20 mouse cellular contexts compared by ENCODE assay signal in the genomic region with DNA sequence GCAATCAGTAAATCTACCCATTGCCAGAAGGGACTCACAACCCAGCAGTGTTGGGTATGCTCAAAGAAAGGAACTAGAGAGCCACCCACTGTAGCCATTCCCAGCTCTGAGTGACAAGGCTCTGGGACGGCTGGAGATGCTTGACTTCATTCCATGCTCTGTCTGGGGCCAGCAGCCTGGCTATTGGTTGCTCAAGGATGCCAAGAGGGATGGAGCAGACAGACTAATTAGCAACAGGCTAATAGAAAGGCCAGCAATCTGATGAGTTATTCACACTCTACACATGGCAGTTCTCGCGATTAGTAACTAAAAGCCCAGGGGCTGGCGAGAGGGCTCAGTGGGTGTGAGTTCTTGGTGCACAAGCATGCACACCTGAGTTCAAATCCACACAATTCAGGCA. TPM values are rescaled to one million over a fixed set of nuclear protein-coding genes. Genes with fewer than 3 reads are reported as not detected.
DNase-seq lines count a peak whose midpoint lies in the region; ATAC-seq and TF ChIP-seq lines count a peak whose summit lies in the region.
"Had no signal": no experiment of that assay in that cellular context is flagged by ENCODE, and none has a peak within 500 bp of the region (broad histone marks: within the 10 kb centered on the region; RNA-seq: fewer than 3 reads in every experiment).

No protein-coding gene starts in this region.

- in situ Hi-C loops in CH12.LX (cut with MboI; ENCODE audit: low pct_ligation_motif_present, low pct_unique_long_range_greater_than_20kb, low sequenced_read_pairs): no loop called here

- peaks cover 2% of the 10 kb centered on the region; the same call in 1 of the 2 replicates for H3K36me3 ChIP-seq in forebrain, embryonic 16.5 days (ENCODE audit: control insufficient read depth, insufficient read depth)
- no peaks in the 10 kb centered on the region for H3K36me3 ChIP-seq in forebrain, embryonic 11.5 days (ENCODE audit: control insufficient read depth, insufficient read depth, low read length)
- peaks cover 4 to 10% of the 10 kb centered on the region in 2 experiments for H3K36me3 ChIP-seq in CH12.LX (replicated peaks in 1 of 2; ENCODE audit: control insufficient read depth in 1 of 2, insufficient read depth in 1 of 2, low read length in 1 of 2)

- no peak for TF ChIP-seq CTCF in CH12.LX (conservative IDR thresholded peaks at IDR 0.05 in 1 of 2, IDR thresholded peaks at IDR 0.05 in 1 of 2; ENCODE audit: low read depth in 2 of 2, low read length in 2 of 2)

- H3K4me1 ChIP-seq in forebrain, embryonic 16.5 days (replicated peaks; ENCODE audit: control insufficient read depth, insufficient read depth, low read length): peaks cover 16% of the 10 kb centered on the region
- H3K4me1 ChIP-seq in forebrain, embryonic 11.5 days (replicated peaks; ENCODE audit: control insufficient read depth, insufficient read depth, low read length): no peaks in the 10 kb centered on the region
- H3K4me1 ChIP-seq in CH12.LX (ENCODE audit: control insufficient read depth in 1 of 2, insufficient read depth in 2 of 2): peaks cover 5 to 26% of the 10 kb centered on the region in 2 experiments; a peak in 2 of 4 replicates

- no peak overlapping the region for H3K27ac ChIP-seq in forebrain, embryonic 16.5 days (ENCODE audit: low read length)
- H3K27ac ChIP-seq in forebrain, embryonic 11.5 days (ENCODE audit: low read depth, low read length): no peak overlapping the region
- peak overlapping the region; percentile 61 for H3K27ac ChIP-seq in CH12.LX (ENCODE audit: insufficient read depth, low read depth)
- H3K27ac ChIP-seq: heart, adult 2 months; hindbrain, embryonic 12.5 days; hindbrain, embryonic 15.5 days had no signal

- ATAC-seq in forebrain, embryonic 16.5 days: peak; percentile 19
- ATAC-seq in forebrain, embryonic 11.5 days (replicated peaks; ENCODE audit: low FRiP score): no peak
- ATAC-seq: CD4-positive, CD25-positive, alpha-beta regulatory T cell, adult 4 months; intestine, postnatal 0 days; Patski had no signal

- TF ChIP-seq EP300 in CH12.LX (IDR thresholded peaks at IDR 0.05; ENCODE audit: low read length): no peak

- TF ChIP-seq POLR2A in CH12.LX (IDR thresholded peaks at IDR 0.05; ENCODE audit: low read depth, low read length): no peak

- dilution Hi-C loops in CH12.LX (cut with MboI; ENCODE audit: extremely low pct_ligation_motif_present, extremely low pct_unique_long_range_greater_than_20kb, low sequenced_read_pairs): no loop called here

- WGBS in forebrain, embryonic 16.5 days: 34% methylated on average over 4 of the region's 4 CpGs
- 59% methylated on average over 4 of the region's 4 CpGs for WGBS in forebrain, embryonic 11.5 days

- no peak overlapping the region for H3K9ac ChIP-seq in forebrain, embryonic 16.5 days (replicated peaks; ENCODE audit: low read depth, low read length)
- no peak overlapping the region for H3K9ac ChIP-seq in forebrain, embryonic 11.5 days (ENCODE audit: low read length)
- H3K9ac ChIP-seq in CH12.LX (ENCODE audit: insufficient read depth, low read depth): no peak overlapping the region
- H3K9ac ChIP-seq: hindbrain, embryonic 12.5 days; hindbrain, embryonic 15.5 days had no signal

- H3K79me2 ChIP-seq in CH12.LX (replicated peaks; ENCODE audit: control insufficient read depth, extremely low read depth, insufficient read depth, poor library complexity, severe bottlenecking): peaks cover 41% of the 10 kb centered on the region

- no peak for TF ChIP-seq RAD21 in CH12.LX (IDR thresholded peaks at IDR 0.05; ENCODE audit: low read depth, low read length)

- no peaks in the 10 kb centered on the region for H3K27me3 ChIP-seq in forebrain, embryonic 16.5 days (replicated peaks; ENCODE audit: control insufficient read depth, insufficient read depth, low read length)
- no peaks in the 10 kb centered on the region for H3K27me3 ChIP-seq in forebrain, embryonic 11.5 days (ENCODE audit: control insufficient read depth, insufficient read depth, low read length)
- H3K27me3 ChIP-seq in CH12.LX (replicated peaks): no peaks in the 10 kb centered on the region
- H3K27me3 ChIP-seq: hindbrain, embryonic 12.5 days; hindbrain, embryonic 15.5 days; Patski had no signal

- no peaks in the 10 kb centered on the region for H3K9me3 ChIP-seq in forebrain, embryonic 16.5 days (ENCODE audit: control insufficient read depth, low read length)
- H3K9me3 ChIP-seq in forebrain, embryonic 11.5 days (ENCODE audit: control insufficient read depth, low read length): no peaks in the 10 kb centered on the region
- peaks cover 39% of the 10 kb centered on the region for H3K9me3 ChIP-seq in CH12.LX (replicated peaks; ENCODE audit: low read length)
- H3K9me3 ChIP-seq: hindbrain, embryonic 12.5 days; hindbrain, embryonic 15.5 days had no signal

- no peak for DNase-seq in forebrain, embryonic 11.5 days (ENCODE audit: low spot score)
- DNase-seq in CH12.LX (ENCODE audit: extremely low read depth): no peak
- peak; percentile 66 for DNase-seq in Muller cell, postnatal 12 days (ENCODE audit: inconsistent ontology term)
- DNase-seq in cerebellum, adult 11-12 months: no peak
- no peak for DNase-seq in cerebellum, adult 18-20 months
- DNase-seq: adrenal gland, postnatal 10 days; adrenal gland, postnatal 36 days; cerebellum, adult 11 months; cerebellum, adult 9-10 months; gastrocnemius, postnatal 10 days; gastrocnemius, postnatal 36 days; heart, adult 2 months; kidney, adult 2 months had no signal

- H3K4me3 ChIP-seq in forebrain, embryonic 16.5 days (replicated peaks; ENCODE audit: low read length): no peak overlapping the region
- H3K4me3 ChIP-seq in forebrain, embryonic 11.5 days (ENCODE audit: low read depth, low read length): no peak overlapping the region
- H3K4me3 ChIP-seq in CH12.LX (replicated peaks in 1 of 3; ENCODE audit: low read depth in 2 of 3, low read length in 2 of 3, poor library complexity in 1 of 3): no peak overlapping the region
- H3K4me3 ChIP-seq: heart, adult 2 months; hindbrain, embryonic 12.5 days; hindbrain, embryonic 15.5 days had no signal

- H3K4me2 ChIP-seq in forebrain, embryonic 16.5 days (ENCODE audit: low read length): no peak overlapping the region
- H3K4me2 ChIP-seq in forebrain, embryonic 11.5 days (ENCODE audit: low read depth, low read length, severe bottlenecking): no peak overlapping the region
- peak overlapping the region; percentile 42; the same call in 1 of the 2 replicates for H3K4me2 ChIP-seq in CH12.LX (ENCODE audit: insufficient read depth, low read depth, poor library complexity, severe bottlenecking)
- H3K4me2 ChIP-seq: heart, embryonic 11.5 days; hindbrain, embryonic 12.5 days had no signal

TF ChIP-seq in CH12.LX, 34 proteins besides CTCF, POLR2A, EP300 and RAD21:
- TF ChIP-seq HCFC1 (IDR thresholded peaks at IDR 0.05; ENCODE audit: low read depth, low read length) (no peak), CHD2 (IDR thresholded peaks at IDR 0.05; ENCODE audit: low read length) (no peak), MAX (IDR thresholded peaks at IDR 0.05; ENCODE audit: low read length) (no peak), ZMIZ1 (IDR thresholded peaks at IDR 0.05; ENCODE audit: low read depth, low read length) (no peak), MXI1 (IDR thresholded peaks at IDR 0.05; ENCODE audit: low read depth, low read length) (no peak), ZC3H11A (IDR thresholded peaks at IDR 0.05; ENCODE audit: low read depth, low read length) (no peak), TBP (conservative IDR thresholded peaks at IDR 0.05; ENCODE audit: low read depth, low read length) (no peak), IRF4 (IDR thresholded peaks at IDR 0.05; ENCODE audit: low read depth, low read length) (no peak), BHLHE40 (IDR thresholded peaks at IDR 0.05; ENCODE audit: low read depth, low read length) (no peak), MAFK (IDR thresholded peaks at IDR 0.05; ENCODE audit: insufficient replicate concordance, low read length) (no peak), ELF1 (IDR thresholded peaks at IDR 0.05; ENCODE audit: low read depth, low read length) (no peak), PAX5 (IDR thresholded peaks at IDR 0.05; ENCODE audit: low read length) (no peak), JUN (IDR thresholded peaks at IDR 0.05; ENCODE audit: insufficient read depth, low read depth, low read length) (no peak), SMC3 (IDR thresholded peaks at IDR 0.05; ENCODE audit: low read depth, low read length) (no peak), CHD1 (IDR thresholded peaks at IDR 0.05; ENCODE audit: low read depth, low read length) (no peak), NELFE (IDR thresholded peaks at IDR 0.05; ENCODE audit: low read depth, low read length) (no peak), USF2 (conservative IDR thresholded peaks at IDR 0.05; ENCODE audit: low read depth, low read length) (no peak), GABPA (IDR thresholded peaks at IDR 0.05; ENCODE audit: insufficient replicate concordance, low read depth, low read length) (no peak)

RNA-seq across cellular contexts. Expression of gene Arl4c, which starts 5.6 kb away (rescaled TPM):
- polyA plus RNA-seq in forebrain, embryonic 16.5 days (2015; fragmentation: Nextera tagmentation; extraction: Ambion mirVana): 37.1 and 39.7 TPM in 2 replicates
- 9.2 and 13.3 TPM in 2 replicates for polyA plus RNA-seq in forebrain, embryonic 11.5 days (2014; fragmentation: Nextera tagmentation; extraction: Ambion mirVana)
- 32.2 and 33.9 TPM in 2 replicates for total RNA-seq in CH12.LX (2012; rRNA removed)
- total RNA-seq in CH12.LX (2014; rRNA removed): 24.1 and 25.8 TPM in 2 replicates
- polyA plus RNA-seq in CH12.LX (2012; ENCODE audit: insufficient read length, low read depth): 30.8 and 31.6 TPM in 2 replicates
